Mouse (Mus musculus): ENCODE data around the gene Rgp1. TPM values are rescaled to one million over a fixed set of nuclear protein-coding genes. Genes with fewer than 3 reads are reported as not detected.

Rgp1 gene
- polyA plus RNA-seq (2014; fragmentation: Illumina TruSeq; extraction: RNeasy Lipid Tissue Mini Kit (QIAGEN cat#74804); ENCODE audit: insufficient read depth, low read depth, low replicate concordance), result 8.9 TPM

GRCm38 (mm10) chr4:43578376-43579204 is at the start of gene Rgp1, which contains the start of gene Gba2:
Gene Rgp1, plus strand, starts transcription at chr4:43578715.
Gene Gba2, minus strand, starts transcription at chr4:43578873.

GRCm38 (mm10) chr4:43561997-43562768 is 16.3 kb upstream of the Rgp1 start, which contains the start of the genes Creb3 and Tln1:
Gene Creb3, plus strand, starts transcription at chr4:43562332.
Gene Tln1, minus strand, starts transcription at chr4:43562691.

GRCm38 (mm10) chr4:43584444-43585416 is 6.2 kb downstream of the Rgp1 start, which contains the start of gene Msmp:
Gene Msmp, minus strand, starts transcription at chr4:43584494.

GRCm38 (mm10) chr4:43631046-43631955 is 52.8 kb downstream of the Rgp1 start, which contains the start of gene Npr2:
Gene Npr2, plus strand, starts transcription at chr4:43631935.

Other genes starting within 250 kb of the Rgp1 start
- 27.1 TPM for gene Rusc2, start 196.7 kb upstream of the Rgp1 start, polyA plus RNA-seq (2014; fragmentation: Illumina TruSeq; extraction: RNeasy Lipid Tissue Mini Kit (QIAGEN cat#74804); ENCODE audit: insufficient read depth, low read depth, low replicate concordance)
- 7.8 TPM for gene Fam166b, start 149.6 kb upstream of the Rgp1 start, polyA plus RNA-seq (2014; fragmentation: Illumina TruSeq; extraction: RNeasy Lipid Tissue Mini Kit (QIAGEN cat#74804); ENCODE audit: insufficient read depth, low read depth, low replicate concordance)
- 23.0 TPM for gene Tesk1, start 136.8 kb upstream of the Rgp1 start, polyA plus RNA-seq (2014; fragmentation: Illumina TruSeq; extraction: RNeasy Lipid Tissue Mini Kit (QIAGEN cat#74804); ENCODE audit: insufficient read depth, low read depth, low replicate concordance)
- 11.9 TPM for gene Cd72, start 124.1 kb upstream of the Rgp1 start, polyA plus RNA-seq (2014; fragmentation: Illumina TruSeq; extraction: RNeasy Lipid Tissue Mini Kit (QIAGEN cat#74804); ENCODE audit: insufficient read depth, low read depth, low replicate concordance)
- 1.3 TPM for gene Sit1, start 95.0 kb upstream of the Rgp1 start, polyA plus RNA-seq (2014; fragmentation: Illumina TruSeq; extraction: RNeasy Lipid Tissue Mini Kit (QIAGEN cat#74804); ENCODE audit: insufficient read depth, low read depth, low replicate concordance)
- gene Ccdc107, start 85.8 kb upstream of the Rgp1 start, polyA plus RNA-seq (2014; fragmentation: Illumina TruSeq; extraction: RNeasy Lipid Tissue Mini Kit (QIAGEN cat#74804); ENCODE audit: insufficient read depth, low read depth, low replicate concordance), result 80.3 TPM
- 2.2 TPM for gene Arhgef39, start 79.0 kb upstream of the Rgp1 start, polyA plus RNA-seq (2014; fragmentation: Illumina TruSeq; extraction: RNeasy Lipid Tissue Mini Kit (QIAGEN cat#74804); ENCODE audit: insufficient read depth, low read depth, low replicate concordance)
- gene Car9, start 71.7 kb upstream of the Rgp1 start, polyA plus RNA-seq (2014; fragmentation: Illumina TruSeq; extraction: RNeasy Lipid Tissue Mini Kit (QIAGEN cat#74804); ENCODE audit: insufficient read depth, low read depth, low replicate concordance), result 0.59 TPM
- gene Tpm2, start 55.0 kb upstream of the Rgp1 start, polyA plus RNA-seq (2014; fragmentation: Illumina TruSeq; extraction: RNeasy Lipid Tissue Mini Kit (QIAGEN cat#74804); ENCODE audit: insufficient read depth, low read depth, low replicate concordance), result 156 TPM
- gene Creb3, start 16.4 kb upstream of the Rgp1 start, polyA plus RNA-seq (2014; fragmentation: Illumina TruSeq; extraction: RNeasy Lipid Tissue Mini Kit (QIAGEN cat#74804); ENCODE audit: insufficient read depth, low read depth, low replicate concordance), result 49.2 TPM
- gene Tln1, start 16.0 kb upstream of the Rgp1 start, polyA plus RNA-seq (2014; fragmentation: Illumina TruSeq; extraction: RNeasy Lipid Tissue Mini Kit (QIAGEN cat#74804); ENCODE audit: insufficient read depth, low read depth, low replicate concordance), result 47.0 TPM
- gene Gba2, start 158 bp downstream of the Rgp1 start, polyA plus RNA-seq (2014; fragmentation: Illumina TruSeq; extraction: RNeasy Lipid Tissue Mini Kit (QIAGEN cat#74804); ENCODE audit: insufficient read depth, low read depth, low replicate concordance), result 7.9 TPM
- not detected for gene Msmp, start 5.8 kb downstream of the Rgp1 start, polyA plus RNA-seq (2014; fragmentation: Illumina TruSeq; extraction: RNeasy Lipid Tissue Mini Kit (QIAGEN cat#74804); ENCODE audit: insufficient read depth, low read depth, low replicate concordance)
- gene Npr2, start 53.2 kb downstream of the Rgp1 start, polyA plus RNA-seq (2014; fragmentation: Illumina TruSeq; extraction: RNeasy Lipid Tissue Mini Kit (QIAGEN cat#74804); ENCODE audit: insufficient read depth, low read depth, low replicate concordance), result 36.3 TPM
- 4.8 TPM for gene Spag8, start 74.9 kb downstream of the Rgp1 start, polyA plus RNA-seq (2014; fragmentation: Illumina TruSeq; extraction: RNeasy Lipid Tissue Mini Kit (QIAGEN cat#74804); ENCODE audit: insufficient read depth, low read depth, low replicate concordance)
- 96.7 TPM for gene Hint2, start 77.8 kb downstream of the Rgp1 start, polyA plus RNA-seq (2014; fragmentation: Illumina TruSeq; extraction: RNeasy Lipid Tissue Mini Kit (QIAGEN cat#74804); ENCODE audit: insufficient read depth, low read depth, low replicate concordance)
- 2.8 TPM for gene Tmem8b, start 90.3 kb downstream of the Rgp1 start, polyA plus RNA-seq (2014; fragmentation: Illumina TruSeq; extraction: RNeasy Lipid Tissue Mini Kit (QIAGEN cat#74804); ENCODE audit: insufficient read depth, low read depth, low replicate concordance)
- 0.08 TPM for gene Fam221b, start 90.4 kb downstream of the Rgp1 start, polyA plus RNA-seq (2014; fragmentation: Illumina TruSeq; extraction: RNeasy Lipid Tissue Mini Kit (QIAGEN cat#74804); ENCODE audit: insufficient read depth, low read depth, low replicate concordance)
- gene Olfr70, start 122.1 kb downstream of the Rgp1 start, polyA plus RNA-seq (2014; fragmentation: Illumina TruSeq; extraction: RNeasy Lipid Tissue Mini Kit (QIAGEN cat#74804); ENCODE audit: insufficient read depth, low read depth, low replicate concordance), result not detected
- not detected for gene Olfr71, start 131.5 kb downstream of the Rgp1 start, polyA plus RNA-seq (2014; fragmentation: Illumina TruSeq; extraction: RNeasy Lipid Tissue Mini Kit (QIAGEN cat#74804); ENCODE audit: insufficient read depth, low read depth, low replicate concordance)
- gene Hrct1, start 148.5 kb downstream of the Rgp1 start, polyA plus RNA-seq (2014; fragmentation: Illumina TruSeq; extraction: RNeasy Lipid Tissue Mini Kit (QIAGEN cat#74804); ENCODE audit: insufficient read depth, low read depth, low replicate concordance), result 12.3 TPM
- 4.6 TPM for gene Spaar, start 151.3 kb downstream of the Rgp1 start, polyA plus RNA-seq (2014; fragmentation: Illumina TruSeq; extraction: RNeasy Lipid Tissue Mini Kit (QIAGEN cat#74804); ENCODE audit: insufficient read depth, low read depth, low replicate concordance)
- gene Olfr159, start 192.3 kb downstream of the Rgp1 start, polyA plus RNA-seq (2014; fragmentation: Illumina TruSeq; extraction: RNeasy Lipid Tissue Mini Kit (QIAGEN cat#74804); ENCODE audit: insufficient read depth, low read depth, low replicate concordance), result not detected
- gene Olfr156, start 245.2 kb downstream of the Rgp1 start, polyA plus RNA-seq (2014; fragmentation: Illumina TruSeq; extraction: RNeasy Lipid Tissue Mini Kit (QIAGEN cat#74804); ENCODE audit: insufficient read depth, low read depth, low replicate concordance), result not detected

Measured in lung, adult 10 weeks (tissue).